Mouse (Mus musculus) hindbrain, embryonic 10.5 days (tissue): ENCODE data around the gene Acly. TPM values are rescaled to one million over a fixed set of nuclear protein-coding genes. Genes with fewer than 3 reads are reported as not detected.

Source experiments
- polyA plus RNA-seq: library from polyadenylated mRNA; unstranded; fragments of >200 nt; fragmentation: Nextera tagmentation; extraction: Ambion mirVana; gene quantifications from 2 replicates; pipeline ENCODE4 v1.2.1, GENCODE M21; 2016

Acly gene
- polyA plus RNA-seq, 1 experiment from 2014 or later = 388 TPM

Other genes starting within 250 kb of the Acly start
- gene Eif1, start 208.1 kb downstream of the Acly start, polyA plus RNA-seq = 1,728 and 1,735 TPM in 2 replicates
- 0.90 TPM in 1 of 2 replicates, not detected in the other for gene Gast, start 193.6 kb downstream of the Acly start, polyA plus RNA-seq
- 33.2 and 37.7 TPM in 2 replicates for gene Hap1, start 171.9 kb downstream of the Acly start, polyA plus RNA-seq
- gene Jup, start 130.2 kb downstream of the Acly start, polyA plus RNA-seq = 45.0 and 53.6 TPM in 2 replicates
- 27.0 and 27.8 TPM in 2 replicates for gene P3h4, start 113.2 kb downstream of the Acly start, polyA plus RNA-seq
- 51.0 and 52.0 TPM in 2 replicates for gene Fkbp10, start 112.3 kb downstream of the Acly start, polyA plus RNA-seq
- gene Nt5c3b, start 86.2 kb downstream of the Acly start, polyA plus RNA-seq = 115 and 121 TPM in 2 replicates
- gene Klhl10, start 86.1 kb downstream of the Acly start, polyA plus RNA-seq = 0.58 and 0.63 TPM in 2 replicates
- gene Klhl11, start 55.3 kb downstream of the Acly start, polyA plus RNA-seq = 6.1 and 6.9 TPM in 2 replicates
- 3.2 and 3.3 TPM in 2 replicates for gene Ttc25, start 17.6 kb upstream of the Acly start, polyA plus RNA-seq
- gene Cnp, start 46.9 kb upstream of the Acly start, polyA plus RNA-seq = 22.7 and 27.3 TPM in 2 replicates
- 95.9 and 119 TPM in 2 replicates for gene Nkiras2, start 91.2 kb upstream of the Acly start, polyA plus RNA-seq
- 219 and 260 TPM in 2 replicates for gene Dnajc7, start 92.2 kb upstream of the Acly start, polyA plus RNA-seq
- 0.26 and 0.68 TPM in 2 replicates for gene Zfp385c, start 164.5 kb upstream of the Acly start, polyA plus RNA-seq
- gene Dhx58, start 176.3 kb upstream of the Acly start, polyA plus RNA-seq = 1.9 and 2.9 TPM in 2 replicates
- gene Kat2a, start 184.5 kb upstream of the Acly start, polyA plus RNA-seq = 70.8 and 71.3 TPM in 2 replicates
- gene Hspb9, start 185.8 kb upstream of the Acly start, polyA plus RNA-seq = 0.25 and 0.35 TPM in 2 replicates
- gene Rab5c, start 210.2 kb upstream of the Acly start, polyA plus RNA-seq = 16.8 and 37.2 TPM in 2 replicates
- 1.5 and 4.4 TPM in 2 replicates for gene Kcnh4, start 231.9 kb upstream of the Acly start, polyA plus RNA-seq
- gene Hcrt, start 234.9 kb upstream of the Acly start, polyA plus RNA-seq = not detected in 2 replicates
- 3.9 and 4.3 TPM in 2 replicates for gene Ghdc, start 243.0 kb upstream of the Acly start, polyA plus RNA-seq